Mouse (Mus musculus) kidney, embryonic 14.5 days (tissue): ENCODE measurements around the gene Kcnk6. TPM values are rescaled to one million over a fixed set of nuclear protein-coding genes. Genes with fewer than 3 reads are reported as not detected.

ENCODE experiments used
- polyA plus RNA-seq: library from polyadenylated mRNA; unstranded; fragments of >200 nt; fragmentation: Nextera tagmentation; extraction: Ambion mirVana; gene quantifications from 2 replicates; pipeline ENCODE4 v1.2.1, GENCODE M21; 2014

The Kcnk6 gene
- polyA plus RNA-seq, 1 experiment from 2014 or later: 0.62 TPM

Other genes starting within 250 kb of the Kcnk6 start
- gene Ryr1, start 107.3 kb downstream of the Kcnk6 start, polyA plus RNA-seq: 1.1 TPM in 2 replicates
- 0.68 and 1.1 TPM in 2 replicates for gene Rasgrp4, start 97.7 kb downstream of the Kcnk6 start, polyA plus RNA-seq
- 12.2 and 13.9 TPM in 2 replicates for gene Fam98c, start 76.3 kb downstream of the Kcnk6 start, polyA plus RNA-seq
- gene Ggn, start 62.3 kb downstream of the Kcnk6 start, polyA plus RNA-seq: 0.47 and 0.91 TPM in 2 replicates
- gene Spred3, start 62.1 kb downstream of the Kcnk6 start, polyA plus RNA-seq: 6.0 and 6.4 TPM in 2 replicates
- 281 and 283 TPM in 2 replicates for gene Psmd8, start 51.8 kb downstream of the Kcnk6 start, polyA plus RNA-seq
- 0.61 and 0.97 TPM in 2 replicates for gene Catsperg1, start 18.5 kb downstream of the Kcnk6 start, polyA plus RNA-seq
- gene Yif1b, start 5.8 kb upstream of the Kcnk6 start, polyA plus RNA-seq: 120 and 132 TPM in 2 replicates
- 5.2 and 8.3 TPM in 2 replicates for gene 2200002D01Rik, start 16.0 kb upstream of the Kcnk6 start, polyA plus RNA-seq
- 198 and 239 TPM in 2 replicates for gene Spint2, start 49.4 kb upstream of the Kcnk6 start, polyA plus RNA-seq
- 19.3 and 27.7 TPM in 2 replicates for gene Ppp1r14a, start 56.8 kb upstream of the Kcnk6 start, polyA plus RNA-seq
- 4.5 and 5.5 TPM in 2 replicates for gene Dpf1, start 71.4 kb upstream of the Kcnk6 start, polyA plus RNA-seq